Mouse (Mus musculus) splenic B cell, adult 2 months (primary cell): ENCODE results near the gene Itpr2.

Source experiments
- DNase-seq: peaks from one replicate; pipeline ENCODE4 v3.0.0-alpha.2; 2011; ENCODE audit warnings: low read depth, low spot score
- H3K27me3 ChIP-seq: 2 replicates; pipeline ENCODE4 v1.6.1; 2012; ENCODE audit warnings: mild to moderate bottlenecking, low read length, moderate library complexity, mixed read lengths; ENCODE audit not compliant: control insufficient read depth, poor library complexity, insufficient read depth, severe bottlenecking
- H3K36me3 ChIP-seq: 2 replicates; pipeline ENCODE4 v1.6.1; 2012; ENCODE audit warnings: mild to moderate bottlenecking, low read length, moderate library complexity, mixed read lengths; ENCODE audit not compliant: control insufficient read depth, poor library complexity, insufficient read depth, severe bottlenecking

Itpr2 gene

GRCm38 (mm10) chr6:146404156-146404555 is 97.9 kb downstream of the Itpr2 start:
- Histone ChIP-seq H3K27me3 (no peaks in the 10 kb centered on the region), H3K36me3 (no peaks in the 10 kb centered on the region; the same call in 1 of the 2 replicates)
- DNase-seq = no peak

- H3K27me3 ChIP-seq = no peaks in the 10 kb centered on the region
- H3K36me3 ChIP-seq = no peaks in the 10 kb centered on the region; the same call in 1 of the 2 replicates
- DNase-seq = no peak
Measured at GRCm38 (mm10) chr6:146402905-146403642, 98.9 kb downstream of the Itpr2 start.

GRCm38 (mm10) chr6:146397803-146398202 is 104.2 kb downstream of the Itpr2 start:
- peak; percentile 49 for DNase-seq
- H3K27me3 ChIP-seq = no peaks in the 10 kb centered on the region
- peaks cover 4% of the 10 kb centered on the region for H3K36me3 ChIP-seq

DNA sequence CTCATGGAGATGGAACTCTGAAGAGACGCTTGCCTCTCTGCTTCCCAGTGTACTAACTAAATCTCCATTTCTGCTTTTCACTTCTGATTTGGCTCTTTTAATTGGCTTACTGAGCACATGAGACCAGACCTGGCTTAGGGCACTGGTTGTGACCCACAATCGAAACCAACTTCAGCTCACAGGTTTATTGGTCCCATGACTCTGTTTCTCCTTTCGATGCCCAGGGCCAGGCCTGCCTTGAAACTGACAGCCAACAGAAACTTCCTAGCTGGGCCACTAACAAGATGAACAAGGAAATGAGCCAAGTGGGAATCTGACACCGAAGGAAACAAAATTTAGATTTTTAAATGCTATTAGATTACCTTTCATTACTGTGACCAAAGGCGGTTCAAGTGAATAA is 105.8 kb downstream of the Itpr2 start:
- DNase-seq = no peak
- Histone ChIP-seq H3K27me3 (no peaks in the 10 kb centered on the region), H3K36me3 (peaks cover 4% of the 10 kb centered on the region)

DNA sequence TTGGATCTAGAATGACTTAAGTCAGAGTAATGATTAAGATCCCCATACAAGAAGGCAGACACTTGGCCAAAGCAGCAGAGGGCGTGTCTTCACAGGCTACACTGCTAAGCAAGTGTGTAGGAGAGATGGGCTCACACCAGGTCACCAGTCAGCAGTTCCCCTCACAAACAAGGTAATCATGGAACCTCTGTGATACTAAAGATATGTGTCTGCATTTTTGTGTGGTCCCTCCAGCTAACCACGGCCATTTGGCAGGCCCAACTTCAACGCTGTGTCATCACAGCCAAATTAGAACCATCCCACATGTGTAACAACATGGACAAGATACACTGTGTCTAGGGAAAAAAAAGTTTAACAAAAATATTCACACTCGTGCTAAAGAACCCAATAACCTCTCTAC is 106.4 kb downstream of the Itpr2 start:
- peaks cover 9% of the 10 kb centered on the region for H3K36me3 ChIP-seq
- no peaks in the 10 kb centered on the region for H3K27me3 ChIP-seq
- DNase-seq = no peak

GRCm38 (mm10) chr6:146392188-146392587 is 109.8 kb downstream of the Itpr2 start:
- Histone ChIP-seq H3K27me3 (no peaks in the 10 kb centered on the region), H3K36me3 (peaks cover 14% of the 10 kb centered on the region; the same call in 1 of the 2 replicates)
- peak; percentile 29 for DNase-seq

- H3K36me3 ChIP-seq = peaks cover 18% of the 10 kb centered on the region
- DNase-seq = no peak
- no peaks in the 10 kb centered on the region for H3K27me3 ChIP-seq
Measured at GRCm38 (mm10) chr6:146390159-146390558, 111.9 kb downstream of the Itpr2 start.

DNA sequence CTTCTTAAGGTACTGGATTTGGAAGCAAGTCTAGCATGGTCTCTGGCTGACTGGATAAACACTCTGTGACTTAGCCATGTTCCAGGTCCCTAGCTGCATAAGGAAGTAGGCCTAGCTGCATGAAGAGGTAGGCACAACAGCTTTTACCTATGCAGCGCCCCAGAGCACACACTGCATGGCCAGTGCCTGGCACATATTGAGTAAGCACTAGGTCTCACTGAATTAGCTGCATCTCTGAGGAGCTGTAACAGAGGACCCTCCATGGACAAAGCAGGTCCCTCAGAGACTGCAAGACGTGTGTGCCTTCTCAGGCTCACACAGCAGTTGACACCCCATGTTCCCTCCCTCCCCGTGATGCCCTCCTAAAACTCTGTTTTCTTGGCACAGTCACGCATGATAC is 114.0 kb downstream of the Itpr2 start:
- Histone ChIP-seq H3K36me3 (peaks cover 17% of the 10 kb centered on the region), H3K27me3 (no peaks in the 10 kb centered on the region)
- DNase-seq = no peak

DNA sequence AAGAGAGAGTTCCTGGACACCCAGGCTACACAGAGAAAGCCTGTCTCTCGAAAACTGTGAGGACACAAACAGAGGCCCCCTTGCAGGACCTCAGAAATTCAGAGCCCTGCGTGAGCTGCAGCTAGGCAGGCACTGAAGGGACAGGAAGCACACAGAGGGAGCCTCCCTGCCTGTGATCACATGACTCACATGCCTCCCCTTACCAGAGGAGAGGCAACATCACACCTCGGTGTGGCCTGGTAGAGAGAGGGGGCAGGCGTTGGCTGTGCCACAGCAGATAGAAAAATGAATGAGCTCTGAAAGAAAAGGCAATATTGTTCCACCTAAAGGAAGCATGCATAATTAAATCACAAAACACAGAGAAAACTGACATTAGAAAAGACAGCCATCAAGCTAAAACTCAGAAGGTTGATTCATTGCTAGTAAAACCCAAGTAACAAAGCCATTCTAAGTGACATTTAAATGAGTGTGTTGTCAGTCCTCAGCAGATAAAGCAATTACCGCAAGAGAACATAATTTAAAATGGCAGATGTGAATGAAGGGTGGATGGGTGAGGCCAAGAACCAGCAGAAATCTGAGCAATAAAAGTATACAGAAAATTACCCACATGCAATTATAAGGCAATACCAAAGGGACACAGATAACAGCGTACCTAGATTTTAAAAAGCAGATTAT is 114.8 kb downstream of the Itpr2 start:
- H3K36me3 ChIP-seq = peaks cover 20% of the 10 kb centered on the region
- H3K27me3 ChIP-seq = no peaks in the 10 kb centered on the region
- DNase-seq = no peak

- no peak for DNase-seq
- peaks cover 21% of the 10 kb centered on the region; the same call in 1 of the 2 replicates for H3K36me3 ChIP-seq
- H3K27me3 ChIP-seq = no peaks in the 10 kb centered on the region
Measured at GRCm38 (mm10) chr6:146379263-146379662, 122.8 kb downstream of the Itpr2 start.

DNA sequence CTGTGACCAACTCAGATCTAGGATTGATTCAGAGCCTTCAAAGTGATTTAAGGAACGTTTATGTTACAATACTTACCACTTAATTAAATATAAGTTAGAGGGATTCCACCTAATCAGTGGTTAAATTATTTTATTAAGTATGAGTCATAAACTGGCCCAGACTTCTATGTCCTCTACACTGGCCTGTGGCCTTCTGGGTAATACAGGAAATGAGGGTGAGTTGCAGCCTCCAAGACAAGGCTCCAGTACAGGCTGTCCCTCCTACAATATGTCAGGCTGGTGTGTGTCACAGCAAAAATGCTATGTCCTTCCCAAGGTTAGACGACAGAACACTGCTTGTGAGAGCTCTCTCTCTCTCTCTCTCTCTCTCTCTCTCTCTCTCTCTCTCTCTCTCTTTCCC is 130.5 kb downstream of the Itpr2 start:
- H3K36me3 ChIP-seq = peaks cover 15% of the 10 kb centered on the region
- no peak for DNase-seq
- H3K27me3 ChIP-seq = no peaks in the 10 kb centered on the region

- peaks cover 4% of the 10 kb centered on the region for H3K36me3 ChIP-seq
- no peaks in the 10 kb centered on the region for H3K27me3 ChIP-seq
- no peak for DNase-seq
Measured at GRCm38 (mm10) chr6:146366180-146366579, 135.8 kb downstream of the Itpr2 start.

- no peak for DNase-seq
- Histone ChIP-seq H3K36me3 (peaks cover 2% of the 10 kb centered on the region), H3K27me3 (no peaks in the 10 kb centered on the region)
Measured at GRCm38 (mm10) chr6:146357911-146358310, 144.1 kb downstream of the Itpr2 start.

DNA sequence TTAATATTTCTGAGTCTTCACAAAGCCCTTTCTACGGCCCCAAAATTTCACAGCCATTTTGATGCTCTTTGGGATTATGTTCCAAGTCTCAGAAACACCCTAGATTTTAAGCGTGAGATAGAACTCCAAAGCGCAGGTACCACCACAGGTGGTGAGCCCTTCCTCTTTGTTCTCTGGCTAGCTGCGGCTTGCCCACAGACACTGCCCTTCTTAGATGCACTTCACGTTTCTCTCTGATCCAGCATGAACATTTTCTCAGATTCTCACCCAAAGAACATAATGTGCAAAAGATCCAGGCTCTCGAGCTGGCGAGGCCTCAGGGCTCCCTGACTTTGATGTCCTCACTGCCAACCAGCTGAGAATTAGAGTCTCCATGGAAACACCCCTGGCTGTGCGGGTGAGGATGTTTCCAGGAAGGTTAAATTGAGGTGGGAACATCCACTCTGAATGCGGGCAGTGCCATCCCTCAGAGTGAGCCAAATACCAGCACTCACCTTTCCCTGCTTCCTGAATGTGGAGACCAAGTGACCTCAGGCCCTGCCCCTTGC is 149.7 kb downstream of the Itpr2 start:
- no peak for DNase-seq
- Histone ChIP-seq H3K36me3 (peaks cover 2% of the 10 kb centered on the region), H3K27me3 (no peaks in the 10 kb centered on the region)

- Histone ChIP-seq H3K36me3 (peaks cover 2% of the 10 kb centered on the region), H3K27me3 (no peaks in the 10 kb centered on the region)
- DNase-seq = no peak
Measured at GRCm38 (mm10) chr6:146351816-146352215, 150.2 kb downstream of the Itpr2 start.
